Mouse (Mus musculus): ENCODE data around the gene Mkrn1.

DNA sequence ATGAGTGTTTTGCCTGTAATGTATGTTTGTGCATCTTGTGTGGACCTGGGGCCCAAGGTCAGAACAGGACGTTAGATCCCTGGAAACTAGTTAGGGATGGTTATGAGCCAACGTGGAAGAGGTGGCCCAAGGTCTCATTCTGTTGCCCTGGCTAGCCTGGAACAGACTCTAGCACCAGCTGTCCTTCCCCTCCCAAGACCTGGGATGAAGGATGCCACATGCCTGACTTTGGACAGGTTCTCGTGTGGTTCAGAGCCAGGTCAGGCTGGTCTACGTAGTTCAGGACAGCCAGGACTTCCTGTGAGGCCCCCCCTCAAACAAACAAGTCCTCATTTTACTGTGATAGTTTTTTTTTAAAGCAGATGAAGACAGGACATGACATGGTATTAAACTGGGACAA, 24.3 kb downstream of the Mkrn1 start:
- TF ChIP-seq MAX (IDR thresholded peaks at IDR 0.05; ENCODE audit: low read depth) (no peak), TCF3 (IDR thresholded peaks at IDR 0.05; ENCODE audit: insufficient read length, low read depth) (no peak)
